Mouse (Mus musculus): ENCODE measurements at regions not wholly inside any gene's neighbourhood (a gene's known extent, or its start where the extent isn't known, plus 50 kb on each side); places are given as distances from the start of the nearest gene placed in this dataset.

DNA sequence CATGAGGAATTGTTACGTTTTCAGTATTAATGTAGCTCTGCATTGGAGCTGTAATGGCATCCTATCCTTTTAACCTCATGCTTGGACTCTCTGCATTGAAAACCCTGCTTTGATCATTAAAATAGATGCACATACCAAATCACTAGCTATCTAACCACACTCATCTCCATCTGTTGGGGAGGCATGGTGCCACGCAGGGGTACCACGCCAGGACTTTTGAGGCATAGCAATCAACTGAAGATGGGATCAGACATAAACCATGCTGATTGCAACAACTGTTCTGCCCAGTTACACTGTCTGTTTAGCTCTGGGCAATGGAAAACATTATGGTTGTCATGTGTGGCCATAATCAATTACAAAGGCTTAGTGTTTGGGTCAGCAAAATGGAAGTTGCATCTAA, 295.6 kb upstream of the Crim1 start:
- 90% methylated on average over 3 of the region's 3 CpGs for WGBS
- H3K36me3 ChIP-seq (ENCODE audit: control insufficient read depth, insufficient read depth, low read length) = no peaks in the 10 kb centered on the region
- no peaks in the 10 kb centered on the region for H3K79me2 ChIP-seq (ENCODE audit: control insufficient read depth, insufficient read depth, low read length)
- no peak overlapping the region for H3K27ac ChIP-seq (replicated peaks; ENCODE audit: insufficient read depth, low read depth, low read length)
- H3K4me3 ChIP-seq (ENCODE audit: insufficient read depth, low read depth, low read length) = no peak overlapping the region
- TF ChIP-seq CTCF (IDR thresholded peaks at IDR 0.05; ENCODE audit: low read depth, low read length) = no peak
- TF ChIP-seq POLR2A (IDR thresholded peaks at IDR 0.05; ENCODE audit: extremely low read depth, insufficient read depth, low read length) = no peak
- no peak for DNase-seq (ENCODE audit: extremely low read depth, low read depth, low spot score)
- no peaks in the 10 kb centered on the region for H3K4me1 ChIP-seq (ENCODE audit: control insufficient read depth, insufficient read depth, low read length)
- H3K9ac ChIP-seq (ENCODE audit: low read depth, low read length) = no peak overlapping the region
- H3K27me3 ChIP-seq (ENCODE audit: control insufficient read depth, insufficient read depth, low read length) = no peaks in the 10 kb centered on the region

DNA sequence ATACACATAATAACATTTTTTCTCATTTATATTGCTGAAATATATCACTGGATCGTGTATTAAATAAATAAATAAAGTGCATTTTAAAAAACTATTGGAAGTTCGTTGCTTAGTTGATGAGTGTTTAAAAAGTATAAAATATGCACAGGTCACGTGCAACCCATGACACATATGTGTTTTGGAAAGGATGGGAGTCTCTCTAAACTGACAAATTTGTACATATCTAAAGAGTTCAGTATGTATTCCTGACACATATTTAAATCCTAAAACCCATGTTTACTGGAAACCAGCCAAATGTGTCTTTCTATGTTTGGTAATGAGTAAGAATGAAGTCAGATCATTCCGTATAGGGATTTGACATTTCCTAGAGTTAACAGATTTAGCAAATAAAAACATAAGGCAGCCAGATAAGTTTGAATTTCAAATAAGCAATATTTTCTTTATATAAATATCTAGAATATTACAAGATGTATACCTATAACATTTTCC, 286.0 kb upstream of the Crim1 start:
- Histone ChIP-seq H3K79me2 (ENCODE audit: control insufficient read depth, insufficient read depth, low read length) (no peaks in the 10 kb centered on the region), H3K27ac (replicated peaks; ENCODE audit: insufficient read depth, low read depth, low read length) (no peak overlapping the region), H3K36me3 (ENCODE audit: control insufficient read depth, insufficient read depth, low read length) (no peaks in the 10 kb centered on the region), H3K4me3 (ENCODE audit: insufficient read depth, low read depth, low read length) (no peak overlapping the region), H3K9ac (ENCODE audit: low read depth, low read length) (no peak overlapping the region), H3K27me3 (ENCODE audit: control insufficient read depth, insufficient read depth, low read length) (no peaks in the 10 kb centered on the region), H3K4me1 (ENCODE audit: control insufficient read depth, insufficient read depth, low read length) (no peaks in the 10 kb centered on the region)
- 80% methylated on average over 4 of the region's 4 CpGs for WGBS
- TF ChIP-seq CTCF (IDR thresholded peaks at IDR 0.05; ENCODE audit: low read depth, low read length) = no peak
- TF ChIP-seq POLR2A (IDR thresholded peaks at IDR 0.05; ENCODE audit: extremely low read depth, insufficient read depth, low read length) = no peak
- no peak for DNase-seq (ENCODE audit: extremely low read depth, low read depth, low spot score)

DNA sequence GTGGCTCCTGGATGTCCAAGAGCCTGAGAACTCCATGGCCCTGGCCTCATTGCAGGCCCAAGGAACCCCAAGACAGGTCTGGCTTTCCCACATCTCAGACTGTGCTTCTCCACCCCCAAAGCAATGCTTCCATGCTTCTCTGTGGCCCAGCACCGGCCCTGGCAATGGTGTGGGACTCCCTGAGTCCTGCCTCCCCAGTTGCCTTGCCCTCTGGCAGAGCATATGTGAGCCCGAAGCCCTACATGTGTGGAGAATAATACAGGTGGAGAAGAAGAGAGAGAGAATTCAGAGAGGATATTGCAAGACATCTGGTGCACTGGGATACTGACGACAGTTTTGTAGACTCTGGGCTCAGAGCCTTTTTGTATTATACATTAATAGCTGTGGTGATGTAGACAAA, 269.8 kb upstream of the Crim1 start:
- H3K27ac ChIP-seq (replicated peaks; ENCODE audit: insufficient read depth, low read depth, low read length) = no peak overlapping the region
- no peaks in the 10 kb centered on the region for H3K36me3 ChIP-seq (ENCODE audit: control insufficient read depth, insufficient read depth, low read length)
- DNase-seq (ENCODE audit: extremely low read depth, low read depth, low spot score) = no peak
- no peaks in the 10 kb centered on the region for H3K4me1 ChIP-seq (ENCODE audit: control insufficient read depth, insufficient read depth, low read length)
- no peaks in the 10 kb centered on the region for H3K79me2 ChIP-seq (ENCODE audit: control insufficient read depth, insufficient read depth, low read length)
- H3K4me3 ChIP-seq (ENCODE audit: insufficient read depth, low read depth, low read length) = no peak overlapping the region
- no peaks in the 10 kb centered on the region for H3K27me3 ChIP-seq (ENCODE audit: control insufficient read depth, insufficient read depth, low read length)
- no peak overlapping the region for H3K9ac ChIP-seq (ENCODE audit: low read depth, low read length)
- TF ChIP-seq CTCF (IDR thresholded peaks at IDR 0.05; ENCODE audit: low read depth, low read length) = no peak
- 84% methylated on average over 3 of the region's 3 CpGs for WGBS

DNA sequence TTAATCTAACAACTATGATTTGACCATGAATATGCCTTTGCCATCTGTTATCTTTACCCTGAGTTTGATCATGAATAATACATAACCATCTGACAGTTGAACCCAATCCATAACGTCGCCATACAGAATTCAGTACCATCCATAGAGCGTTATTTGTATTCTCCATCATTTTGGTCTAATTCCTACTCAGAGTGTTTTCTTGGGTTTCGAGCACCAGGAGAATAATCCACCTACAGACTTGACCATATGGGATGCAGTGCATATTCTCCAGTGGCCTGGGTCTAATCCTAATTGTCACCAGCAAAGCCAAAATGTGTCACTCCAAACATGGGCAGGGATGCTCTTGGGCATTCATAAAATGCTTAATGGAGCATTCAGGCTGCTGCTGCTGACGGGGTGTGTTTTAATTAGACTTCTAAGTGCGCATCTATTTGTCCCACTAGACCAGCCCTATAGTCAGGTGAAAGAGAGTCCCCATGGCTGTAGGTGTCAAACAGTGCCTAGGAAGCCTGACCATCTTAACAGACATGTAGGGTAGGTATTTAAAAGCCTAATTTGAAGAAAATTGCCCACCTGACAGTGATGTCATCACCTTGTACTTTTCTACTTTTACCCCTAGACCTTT, 269.0 kb upstream of the Crim1 start:
- TF ChIP-seq CTCF (IDR thresholded peaks at IDR 0.05; ENCODE audit: low read depth, low read length) (no peak), POLR2A (IDR thresholded peaks at IDR 0.05; ENCODE audit: extremely low read depth, insufficient read depth, low read length) (no peak)
- H3K27me3 ChIP-seq (ENCODE audit: control insufficient read depth, insufficient read depth, low read length) = no peaks in the 10 kb centered on the region
- H3K4me1 ChIP-seq (ENCODE audit: control insufficient read depth, insufficient read depth, low read length) = no peaks in the 10 kb centered on the region
- DNase-seq (ENCODE audit: extremely low read depth, low read depth, low spot score) = no peak
- H3K9ac ChIP-seq (ENCODE audit: low read depth, low read length) = no peak overlapping the region
- no peak overlapping the region for H3K4me3 ChIP-seq (ENCODE audit: insufficient read depth, low read depth, low read length)
- no peaks in the 10 kb centered on the region for H3K36me3 ChIP-seq (ENCODE audit: control insufficient read depth, insufficient read depth, low read length)
- 84% methylated on average over 6 of the region's 6 CpGs for WGBS
- H3K79me2 ChIP-seq (ENCODE audit: control insufficient read depth, insufficient read depth, low read length) = no peaks in the 10 kb centered on the region
- H3K27ac ChIP-seq (replicated peaks; ENCODE audit: insufficient read depth, low read depth, low read length) = no peak overlapping the region

DNA sequence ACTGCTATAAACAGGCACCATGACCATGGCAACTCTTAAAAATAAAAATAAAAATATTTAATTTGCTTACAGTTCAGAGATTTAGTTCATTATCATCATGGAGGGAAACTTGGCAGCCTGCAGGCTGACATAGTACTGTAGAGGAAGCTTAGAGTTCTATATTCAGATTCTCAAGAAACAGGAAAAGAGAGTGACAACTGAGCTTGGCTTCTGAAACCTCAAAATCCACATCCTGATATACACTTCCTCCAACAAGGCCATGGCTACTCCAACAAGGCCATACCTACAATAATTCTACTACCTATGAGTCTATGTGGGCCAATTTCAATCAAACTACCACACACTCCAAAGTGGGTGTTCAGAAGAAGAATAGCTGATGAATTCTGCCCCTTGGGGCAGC, 266.9 kb upstream of the Crim1 start:
- no peak overlapping the region for H3K9ac ChIP-seq (ENCODE audit: low read depth, low read length)
- no peak overlapping the region for H3K27ac ChIP-seq (replicated peaks; ENCODE audit: insufficient read depth, low read depth, low read length)
- no peaks in the 10 kb centered on the region for H3K79me2 ChIP-seq (ENCODE audit: control insufficient read depth, insufficient read depth, low read length)
- H3K4me3 ChIP-seq (ENCODE audit: insufficient read depth, low read depth, low read length) = no peak overlapping the region
- H3K27me3 ChIP-seq (ENCODE audit: control insufficient read depth, insufficient read depth, low read length) = no peaks in the 10 kb centered on the region
- DNase-seq (ENCODE audit: extremely low read depth, low read depth, low spot score) = peak; percentile 4
- H3K4me1 ChIP-seq (ENCODE audit: control insufficient read depth, insufficient read depth, low read length) = no peaks in the 10 kb centered on the region
- H3K36me3 ChIP-seq (ENCODE audit: control insufficient read depth, insufficient read depth, low read length) = no peaks in the 10 kb centered on the region
- TF ChIP-seq POLR2A (IDR thresholded peaks at IDR 0.05; ENCODE audit: extremely low read depth, insufficient read depth, low read length) = no peak
- no peak for TF ChIP-seq CTCF (IDR thresholded peaks at IDR 0.05; ENCODE audit: low read depth, low read length)

DNA sequence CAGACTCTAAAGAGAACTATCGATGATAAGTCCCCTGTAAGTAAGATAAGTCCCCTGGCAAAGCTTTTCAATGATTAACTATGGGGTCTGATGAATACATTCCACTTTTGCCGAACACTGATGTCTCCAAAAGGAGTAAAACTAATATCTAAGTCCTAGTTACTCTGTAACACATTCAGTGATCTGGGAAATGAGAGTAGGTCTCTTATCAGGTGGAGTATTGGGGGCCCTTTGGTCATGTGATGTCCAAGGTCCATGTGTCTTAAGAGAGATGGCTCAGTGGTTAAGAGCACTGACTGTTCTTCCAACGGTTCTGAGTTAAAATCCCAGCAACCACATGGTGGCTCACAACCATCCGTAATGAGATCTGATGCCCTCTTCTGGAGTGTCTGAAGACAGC, 242.0 kb upstream of the Crim1 start:
- WGBS = 62% methylated on average over 4 of the region's 4 CpGs
- Histone ChIP-seq H3K27me3 (ENCODE audit: control insufficient read depth, insufficient read depth, low read length) (no peaks in the 10 kb centered on the region), H3K27ac (replicated peaks; ENCODE audit: insufficient read depth, low read depth, low read length) (no peak overlapping the region), H3K4me3 (ENCODE audit: insufficient read depth, low read depth, low read length) (no peak overlapping the region), H3K79me2 (ENCODE audit: control insufficient read depth, insufficient read depth, low read length) (no peaks in the 10 kb centered on the region), H3K9ac (ENCODE audit: low read depth, low read length) (no peak overlapping the region), H3K4me1 (ENCODE audit: control insufficient read depth, insufficient read depth, low read length) (no peaks in the 10 kb centered on the region), H3K36me3 (ENCODE audit: control insufficient read depth, insufficient read depth, low read length) (no peaks in the 10 kb centered on the region)
- TF ChIP-seq CTCF (IDR thresholded peaks at IDR 0.05; ENCODE audit: low read depth, low read length) (no peak), POLR2A (IDR thresholded peaks at IDR 0.05; ENCODE audit: extremely low read depth, insufficient read depth, low read length) (no peak)
- DNase-seq (ENCODE audit: extremely low read depth, low read depth, low spot score) = no peak

Data from liver, adult 2 months (tissue).